Comparison of ENCODE assay signal across 19 mouse cellular contexts in the genomic region with DNA sequence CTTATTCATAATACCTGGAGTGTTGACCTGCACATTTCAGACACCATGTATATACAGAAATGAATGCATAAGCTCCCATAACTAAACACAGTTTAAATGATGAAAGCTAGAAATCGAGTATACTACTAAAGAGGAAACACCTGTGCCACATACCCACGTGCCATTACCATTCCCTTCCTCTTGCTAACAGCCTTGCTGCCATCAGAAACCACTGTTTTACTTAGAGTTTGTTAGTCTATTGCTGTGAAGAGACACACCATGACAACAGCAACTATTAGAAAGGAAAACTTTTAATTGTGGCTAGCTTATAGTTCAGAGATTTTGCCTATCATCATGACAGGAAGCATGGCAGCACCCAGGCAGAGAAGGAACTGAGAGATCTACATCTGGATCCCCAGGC.
"Had no signal": no experiment of that assay in that cellular context is flagged by ENCODE, and none has a peak within 500 bp of the region (broad histone marks: within the 10 kb centered on the region; RNA-seq: fewer than 3 reads in every experiment).

No protein-coding gene starts in this region.

- H3K4me3 ChIP-seq: left cerebral cortex, adult 2 months; midbrain, embryonic 12.5 days; midbrain, embryonic 15.5 days; neural tube, embryonic 12.5 days; neural tube, embryonic 15.5 days; stomach, embryonic 15.5 days had no signal

- H3K9ac ChIP-seq: liver, embryonic 14.5 days; liver, postnatal 0 days; lung, embryonic 14.5 days; midbrain, embryonic 12.5 days; midbrain, embryonic 15.5 days; neural tube, embryonic 12.5 days; neural tube, embryonic 15.5 days; stomach, embryonic 15.5 days had no signal

- H3K27ac ChIP-seq: kidney, postnatal 0 days; left cerebral cortex, adult 2 months; liver, embryonic 14.5 days; midbrain, embryonic 12.5 days; midbrain, embryonic 15.5 days; neural tube, embryonic 12.5 days; neural tube, embryonic 15.5 days; stomach, embryonic 15.5 days had no signal

- H3K9me3 ChIP-seq: midbrain, embryonic 12.5 days; midbrain, embryonic 15.5 days; neural tube, embryonic 12.5 days; neural tube, embryonic 15.5 days; stomach, embryonic 15.5 days had no signal

- H3K4me1 ChIP-seq: midbrain, embryonic 12.5 days; midbrain, embryonic 15.5 days; neural tube, embryonic 12.5 days; neural tube, embryonic 15.5 days; stomach, embryonic 15.5 days had no signal

- H3K36me3 ChIP-seq: midbrain, embryonic 12.5 days; midbrain, embryonic 15.5 days; neural tube, embryonic 12.5 days; neural tube, embryonic 15.5 days; stomach, embryonic 15.5 days had no signal

- ATAC-seq: liver, postnatal 0 days; midbrain, embryonic 15.5 days had no signal

- H3K4me2 ChIP-seq: lung, embryonic 14.5 days; midbrain, embryonic 12.5 days; midbrain, embryonic 15.5 days; neural tube, embryonic 12.5 days; neural tube, embryonic 15.5 days; stomach, embryonic 15.5 days had no signal

- H3K27me3 ChIP-seq: midbrain, embryonic 12.5 days; midbrain, embryonic 15.5 days; neural tube, embryonic 12.5 days; neural tube, embryonic 15.5 days; stomach, embryonic 15.5 days had no signal

- DNase-seq: kidney, adult 2 months; kidney, postnatal 25 days; layer of hippocampus, postnatal 36 days; liver, postnatal 0 days; lung, embryonic 14.5 days; lung, postnatal 10 days; lung, postnatal 36 days; right cerebral cortex, adult 18-20 months; right cerebral cortex, postnatal 14 days; right cerebral cortex, postnatal 4 days; thymus, postnatal 4 days had no signal
